Mouse (Mus musculus): Measurements from ENCODE around the gene Bard1.

GRCm38 (mm10) chr1:71115781-71116180, 12.8 kb upstream of the Bard1 start:
- TF ChIP-seq POLR2A (IDR thresholded peaks at IDR 0.05; ENCODE audit: low read depth, low read length) (no peak), CTCF (IDR thresholded peaks at IDR 0.05; ENCODE audit: borderline replicate concordance, insufficient read depth, low read length) (no peak)
